Mouse (Mus musculus) myocyte (in vitro differentiated cells): ENCODE results near the gene Zkscan4. TPM values are rescaled to one million over a fixed set of nuclear protein-coding genes. Genes with fewer than 3 reads are reported as not detected.
A peak's percentile ranks its signal among the peaks of the same experiment; 100 is the strongest.
"Not testable (repeated sequence)": the region's sequence is repeated elsewhere in the genome, so short reads cannot be mapped to it uniquely, and the experiment has no call there.

ENCODE experiments used
- H3K27me3 ChIP-seq: one replicate; pipeline ENCODE4 v1.6.1; 2011; ENCODE audit not compliant: control insufficient read depth, insufficient read depth, insufficient read length
- H3K36me3 ChIP-seq: one replicate; pipeline ENCODE4 v1.6.1; 2011; ENCODE audit not compliant: control insufficient read depth, insufficient read depth
- H3K4me2 ChIP-seq: one replicate; pipeline ENCODE4 v1.6.1; 2011; ENCODE audit warnings: low read depth, control low read depth
- H3K4me3 ChIP-seq: one replicate; pipeline ENCODE4 v1.5.1; 2011; ENCODE audit warnings: mild to moderate bottlenecking, control low read depth, moderate library complexity
- H3K79me2 ChIP-seq: one replicate; pipeline ENCODE4 v1.6.1; 2011; ENCODE audit not compliant: control insufficient read depth, insufficient read depth
- H3ac ChIP-seq: one replicate; pipeline ENCODE4 v1.6.1; 2011; ENCODE audit not compliant: control insufficient read depth, insufficient read length
- CEBPB ChIP-seq: IDR thresholded peaks from 2 replicates; pipeline ENCODE4 v1.6.1; 2011; ENCODE audit warnings: mild to moderate bottlenecking, moderate library complexity; ENCODE audit not compliant: poor library complexity, insufficient read depth, severe bottlenecking
- E2F4 ChIP-seq: IDR thresholded peaks from one replicate; pipeline ENCODE4 v1.6.1; 2011; ENCODE audit warnings: mild to moderate bottlenecking, control low read depth, moderate library complexity; ENCODE audit not compliant: insufficient read depth
- MAX ChIP-seq: IDR thresholded peaks from one replicate; pipeline ENCODE4 v1.6.1; 2011; ENCODE audit warnings: low read depth, mild to moderate bottlenecking, control low read depth
- MYOD1 ChIP-seq, 3 experiments: IDR thresholded peaks; one replicate each; pipeline ENCODE4 v1.6.1; 2011; ENCODE audit warnings: control low read depth in 2 of 3, low read depth in 2 of 3, mild to moderate bottlenecking in 2 of 3, moderate library complexity in 1 of 3; ENCODE audit not compliant: insufficient read length in 2 of 3, control insufficient read depth in 1 of 3
- MYOG ChIP-seq, 3 experiments: IDR thresholded peaks; one replicate each; pipeline ENCODE4 v1.6.1; 2011; ENCODE audit warnings: control low read depth in 2 of 3, low read depth in 2 of 3, mild to moderate bottlenecking in 2 of 3; ENCODE audit not compliant: insufficient read length in 2 of 3, control insufficient read depth in 1 of 3, insufficient read depth in 1 of 3
- POLR2A ChIP-seq: IDR thresholded peaks from one replicate; pipeline ENCODE4 v1.6.1; 2011; ENCODE audit warnings: low read depth, mild to moderate bottlenecking, control low read depth, moderate library complexity; ENCODE audit not compliant: insufficient read length
- POLR2AphosphoS2 ChIP-seq: IDR thresholded peaks from one replicate; pipeline ENCODE4 v1.6.1; 2011; ENCODE audit warnings: low read depth, control low read depth; ENCODE audit not compliant: insufficient read length
- REST ChIP-seq: IDR thresholded peaks from one replicate; pipeline ENCODE4 v1.6.1; 2011; ENCODE audit warnings: mild to moderate bottlenecking, control low read depth, moderate library complexity; ENCODE audit not compliant: insufficient read depth, insufficient read length
- SRF ChIP-seq: IDR thresholded peaks from one replicate; pipeline ENCODE4 v1.6.1; 2011; ENCODE audit warnings: low read depth; ENCODE audit not compliant: control insufficient read depth, insufficient read length
- TCF12 ChIP-seq: IDR thresholded peaks from one replicate; pipeline ENCODE4 v1.6.1; 2011; ENCODE audit warnings: mild to moderate bottlenecking, control low read depth; ENCODE audit not compliant: poor library complexity, insufficient read depth, severe bottlenecking
- TCF3 ChIP-seq: IDR thresholded peaks from one replicate; pipeline ENCODE4 v1.6.1; 2011; ENCODE audit warnings: low read depth, control low read depth; ENCODE audit not compliant: insufficient read length
- USF1 ChIP-seq: IDR thresholded peaks from one replicate; pipeline ENCODE4 v1.6.1; 2011; ENCODE audit warnings: low read depth, mild to moderate bottlenecking, control low read depth, moderate library complexity
- polyA plus RNA-seq: library from polyadenylated mRNA; unstranded; fragments of >200 nt; fragmentation: generic; extraction: Trizol; gene quantifications from one replicate; pipeline ENCODE4 v1.2.1, GENCODE M21; 2012; ENCODE audit warnings: missing spikeins

Zkscan4 gene
- polyA plus RNA-seq, 1 experiment: not detected

- Histone ChIP-seq H3K4me3 (no peak overlapping the region), H3K36me3 (peaks cover 27% of the 10 kb centered on the region), H3K4me2 (no peak overlapping the region), H3K79me2 (peaks cover 39% of the 10 kb centered on the region), H3ac (no peak overlapping the region), H3K27me3 (no peaks in the 10 kb centered on the region)
- TF ChIP-seq CEBPB (no peak), MYOG (IDR thresholded peaks at IDR 0.05; ENCODE audit: control insufficient read depth in 1 of 3, insufficient read depth in 1 of 3, insufficient read length in 2 of 3, low read depth in 2 of 3) (no peak), TCF12 (no peak), POLR2AphosphoS2 (no peak), MAX (no peak), USF1 (no peak)
These were observed 30.7 kb upstream of the Zkscan4 start for GRCm38 (mm10) chr13:21447856-21448614.

GRCm38 (mm10) chr13:21453042-21453441, 25.7 kb upstream of the Zkscan4 start:
- H3K4me3 ChIP-seq: peak overlapping the region; percentile 72
- H3K27me3 ChIP-seq: no peaks in the 10 kb centered on the region
- H3K79me2 ChIP-seq: peaks cover 43% of the 10 kb centered on the region
- peaks cover 14% of the 10 kb centered on the region for H3K36me3 ChIP-seq
- TF ChIP-seq USF1 (no peak), TCF12 (no peak), SRF (no peak), POLR2A (no peak), E2F4 (no peak), MYOG (IDR thresholded peaks at IDR 0.05; ENCODE audit: control insufficient read depth in 1 of 3, insufficient read depth in 1 of 3, insufficient read length in 2 of 3, low read depth in 2 of 3) (no peak), MAX (no peak), MYOD1 (IDR thresholded peaks at IDR 0.05; ENCODE audit: control insufficient read depth in 1 of 3, insufficient read length in 2 of 3, low read depth in 2 of 3) (no peak), POLR2AphosphoS2 (no peak), CEBPB (no peak)
- peak overlapping the region; percentile 78 for H3K4me2 ChIP-seq
- H3ac ChIP-seq: peak overlapping the region; percentile 86

GRCm38 (mm10) chr13:21453449-21453848, 25.3 kb upstream of the Zkscan4 start, which contains the start of gene Zscan26:
TSS of gene Zscan26 (minus strand) at chr13:21453730.
- no peak for TF ChIP-seq REST
- no peak for TF ChIP-seq MYOD1 (IDR thresholded peaks at IDR 0.05; ENCODE audit: control insufficient read depth in 1 of 3, insufficient read length in 2 of 3, low read depth in 2 of 3)
- TF ChIP-seq TCF12: no peak
- TF ChIP-seq USF1: no peak
- TF ChIP-seq MAX: no peak
- no peak for TF ChIP-seq E2F4
- peak; percentile 47; the same call in 1 of the 2 replicates for TF ChIP-seq CEBPB
- peak; percentile 78 for TF ChIP-seq POLR2A
- TF ChIP-seq MYOG (IDR thresholded peaks at IDR 0.05; ENCODE audit: control insufficient read depth in 1 of 3, insufficient read depth in 1 of 3, insufficient read length in 2 of 3, low read depth in 2 of 3): peak in 1 of 3 experiments; percentile 25
- TF ChIP-seq POLR2AphosphoS2: peak; percentile 75
- no peak for TF ChIP-seq TCF3
- TF ChIP-seq SRF: peak; percentile 16
- peak within 1 kb of the TSS; percentile 78 for H3K4me2 ChIP-seq
- H3K27me3 ChIP-seq: no peaks in the 10 kb centered on the region
- peak within 1 kb of the TSS; percentile 86 for H3ac ChIP-seq
- peaks cover 14% of the 10 kb centered on the region for H3K36me3 ChIP-seq
- H3K79me2 ChIP-seq: peaks cover 43% of the 10 kb centered on the region
- peak within 1 kb of the TSS; percentile 72 for H3K4me3 ChIP-seq

GRCm38 (mm10) chr13:21454133-21454532, 24.6 kb upstream of the Zkscan4 start:
- no peaks in the 10 kb centered on the region for H3K27me3 ChIP-seq
- H3K79me2 ChIP-seq: peaks cover 43% of the 10 kb centered on the region
- H3K4me3 ChIP-seq: peak overlapping the region; percentile 72
- peak overlapping the region; percentile 78 for H3K4me2 ChIP-seq
- H3ac ChIP-seq: no peak overlapping the region
- H3K36me3 ChIP-seq: peaks cover 7% of the 10 kb centered on the region
- TF ChIP-seq USF1 (no peak), E2F4 (no peak), SRF (no peak), REST (no peak), MYOD1 (IDR thresholded peaks at IDR 0.05; ENCODE audit: control insufficient read depth in 1 of 3, insufficient read length in 2 of 3, low read depth in 2 of 3) (no peak), CEBPB (no peak), POLR2AphosphoS2 (no peak), MYOG (IDR thresholded peaks at IDR 0.05; ENCODE audit: control insufficient read depth in 1 of 3, insufficient read depth in 1 of 3, insufficient read length in 2 of 3, low read depth in 2 of 3) (no peak), MAX (no peak), TCF12 (no peak), TCF3 (no peak), POLR2A (no peak)

- H3K36me3 ChIP-seq: peaks cover 4% of the 10 kb centered on the region
These were observed 22.4 kb upstream of the Zkscan4 start for GRCm38 (mm10) chr13:21456347-21456746.

GRCm38 (mm10) chr13:21462516-21462915, 16.2 kb upstream of the Zkscan4 start:
- not testable (repeated sequence) for H3K4me2 ChIP-seq, H3K4me3 ChIP-seq, H3ac ChIP-seq, H3K36me3 ChIP-seq, H3K79me2 ChIP-seq, H3K27me3 ChIP-seq

More at GRCm38 (mm10) chr13:21456347-21456746, 22.4 kb upstream of the Zkscan4 start:
- Histone ChIP-seq H3ac (no peak overlapping the region), H3K4me2 (no peak overlapping the region), H3K4me3 (no peak overlapping the region), H3K79me2 (peaks cover 21% of the 10 kb centered on the region), H3K27me3 (no peaks in the 10 kb centered on the region)
- TF ChIP-seq USF1 (no peak), MYOD1 (IDR thresholded peaks at IDR 0.05; ENCODE audit: control insufficient read depth in 1 of 3, insufficient read length in 2 of 3, low read depth in 2 of 3) (no peak), MAX (no peak), E2F4 (no peak), POLR2A (no peak), MYOG (IDR thresholded peaks at IDR 0.05; ENCODE audit: control insufficient read depth in 1 of 3, insufficient read depth in 1 of 3, insufficient read length in 2 of 3, low read depth in 2 of 3) (no peak), REST (no peak), POLR2AphosphoS2 (no peak), TCF3 (no peak), SRF (no peak), TCF12 (no peak), CEBPB (no peak)
